Mouse (Mus musculus) CD4-positive naive resting alpha-beta T cell, adult 57 days (primary cell): ENCODE data around the gene Gm11596. TPM values are rescaled to one million over a fixed set of nuclear protein-coding genes. Genes with fewer than 3 reads are reported as not detected.

Experiments used
- total RNA-seq: library from RNA; stranded (reverse); gene quantifications from one replicate; pipeline ENCODE4 v1.2.4, GENCODE M21; 2023

Gm11596 gene
- not detected for total RNA-seq

GRCm38 (mm10) chr11:99793367-99793766 lies at the start of gene Gm11596:
Gene Gm11596 (minus strand): TSS chr11:99793467.

GRCm38 (mm10) chr11:99837966-99838365 lies 44.7 kb upstream of the Gm11596 start, which contains the start of gene 2300003K06Rik:
Gene 2300003K06Rik (minus strand): TSS chr11:99838066.

GRCm38 (mm10) chr11:99815566-99815965 lies 22.3 kb upstream of the Gm11596 start, which contains the start of gene Gm11564:
Gene Gm11564 (minus strand): TSS chr11:99815666.

GRCm38 (mm10) chr11:99809792-99810191 lies 16.5 kb upstream of the Gm11596 start, which contains the start of gene Krtap4-13:
Gene Krtap4-13 (minus strand): TSS chr11:99809892.

GRCm38 (mm10) chr11:99804346-99804745 lies 11.1 kb upstream of the Gm11596 start, which contains the start of gene Gm11554:
Gene Gm11554 (minus strand): TSS chr11:99804446.

GRCm38 (mm10) chr11:99798832-99799231 lies 5.6 kb upstream of the Gm11596 start, which contains the start of gene Gm11569:
Gene Gm11569 (minus strand): TSS chr11:99798932.

GRCm38 (mm10) chr11:99784900-99785299 lies 8.4 kb downstream of the Gm11596 start, which contains the start of gene Krtap4-9:
Gene Krtap4-9 (plus strand): TSS chr11:99785200.

GRCm38 (mm10) chr11:99780604-99781003 lies 12.7 kb downstream of the Gm11596 start, which contains the start of gene Krtap4-8:
Gene Krtap4-8 (minus strand): TSS chr11:99780704.

GRCm38 (mm10) chr11:99772813-99773212 lies 20.5 kb downstream of the Gm11596 start, which contains the start of gene Gm11595:
Gene Gm11595 (minus strand): TSS chr11:99772913.

Other genes with a start within 250 kb of the Gm11596 start
- not detected for gene Krtap3-3, start 242.6 kb downstream of the Gm11596 start, total RNA-seq
- not detected for gene Krtap3-2, start 236.6 kb downstream of the Gm11596 start, total RNA-seq
- gene Gm11939, start 234.0 kb downstream of the Gm11596 start, total RNA-seq, result not detected
- gene Krtap3-1, start 226.8 kb downstream of the Gm11596 start, total RNA-seq, result not detected
- gene Krtap1-5, start 212.5 kb downstream of the Gm11596 start, total RNA-seq, result not detected
- not detected for gene Krtap1-4, start 209.8 kb downstream of the Gm11596 start, total RNA-seq
- gene Krtap1-3, start 202.1 kb downstream of the Gm11596 start, total RNA-seq, result not detected
- gene Krtap9-3, start 195.4 kb downstream of the Gm11596 start, total RNA-seq, result not detected
- not detected for gene Gm11938, start 190.2 kb downstream of the Gm11596 start, total RNA-seq
- gene Gm11937, start 183.3 kb downstream of the Gm11596 start, total RNA-seq, result not detected
- gene Krtap2-4, start 178.6 kb downstream of the Gm11596 start, total RNA-seq, result not detected
- not detected for gene Gm11562, start 173.0 kb downstream of the Gm11596 start, total RNA-seq
- not detected for gene Krtap4-1, start 165.2 kb downstream of the Gm11596 start, total RNA-seq
- gene Krtap4-2, start 158.4 kb downstream of the Gm11596 start, total RNA-seq, result not detected
- not detected for gene Krtap4-7, start 149.4 kb downstream of the Gm11596 start, total RNA-seq
- gene Gm11555, start 143.2 kb downstream of the Gm11596 start, total RNA-seq, result not detected
- not detected for gene Gm11563, start 134.5 kb downstream of the Gm11596 start, total RNA-seq
- not detected for gene Krtap4-6, start 127.5 kb downstream of the Gm11596 start, total RNA-seq
- gene Gm14190, start 102.7 kb downstream of the Gm11596 start, total RNA-seq, result not detected
- gene Gm14180, start 59.2 kb downstream of the Gm11596 start, total RNA-seq, result not detected
- not detected for gene Gm11595, start 20.6 kb downstream of the Gm11596 start, total RNA-seq
- not detected for gene Krtap4-8, start 12.8 kb downstream of the Gm11596 start, total RNA-seq
- not detected for gene Krtap4-9, start 8.3 kb downstream of the Gm11596 start, total RNA-seq
- gene Gm11569, start 5.5 kb upstream of the Gm11596 start, total RNA-seq, result not detected
- not detected for gene Gm11554, start 11.0 kb upstream of the Gm11596 start, total RNA-seq
- not detected for gene Krtap4-13, start 16.4 kb upstream of the Gm11596 start, total RNA-seq
- not detected for gene Gm11564, start 22.2 kb upstream of the Gm11596 start, total RNA-seq
- gene 2300003K06Rik, start 44.6 kb upstream of the Gm11596 start, total RNA-seq, result not detected
- not detected for gene Krtap4-16, start 58.1 kb upstream of the Gm11596 start, total RNA-seq
- gene Gm11568, start 64.5 kb upstream of the Gm11596 start, total RNA-seq, result not detected
- not detected for gene Gm11559, start 71.0 kb upstream of the Gm11596 start, total RNA-seq
- gene Krtap9-1, start 79.9 kb upstream of the Gm11596 start, total RNA-seq, result not detected
- gene Gm11567, start 85.7 kb upstream of the Gm11596 start, total RNA-seq, result not detected
- gene Krtap31-1, start 114.5 kb upstream of the Gm11596 start, total RNA-seq, result not detected
- gene Gm11565, start 121.3 kb upstream of the Gm11596 start, total RNA-seq, result not detected
- gene Krtap31-2, start 142.8 kb upstream of the Gm11596 start, total RNA-seq, result not detected
- not detected for gene Krtap9-5, start 155.0 kb upstream of the Gm11596 start, total RNA-seq
- not detected for gene Krtap29-1, start 185.6 kb upstream of the Gm11596 start, total RNA-seq
- gene Krtap16-1, start 193.1 kb upstream of the Gm11596 start, total RNA-seq, result not detected
- not detected for gene Krtap17-1, start 200.5 kb upstream of the Gm11596 start, total RNA-seq
- gene Krt33a, start 222.7 kb upstream of the Gm11596 start, total RNA-seq, result not detected
- not detected for gene Krt33b, start 236.4 kb upstream of the Gm11596 start, total RNA-seq
- not detected for gene Krt34, start 248.1 kb upstream of the Gm11596 start, total RNA-seq